8 mouse cellular contexts compared by ENCODE assay signal in genomic region chr11:69913554-69914371, GRCm38 (mm10). TPM values are rescaled to one million over a fixed set of nuclear protein-coding genes. Genes with fewer than 3 reads are reported as not detected.
A peak's percentile ranks its signal among the peaks of the same experiment; 100 is the strongest.
DNase-seq lines count a peak whose midpoint lies in the region; ATAC-seq and TF ChIP-seq lines count a peak whose summit lies in the region.

Gene Gps2 (plus strand): TSS chr11:69913888.

- peak within 1 kb of the TSS; percentile 91 for H3K27ac ChIP-seq in embryonic facial prominence, embryonic 12.5 days
- peak within 1 kb of the TSS; percentile 92 for H3K27ac ChIP-seq in limb, embryonic 10.5 days
- H3K27ac ChIP-seq in midbrain, embryonic 12.5 days (replicated peaks) = peak within 1 kb of the TSS; percentile 87
- peak within 1 kb of the TSS; percentile 51 for H3K27ac ChIP-seq in small intestine, adult 2 months (ENCODE audit: insufficient read depth, low read depth, low read length)

- 1% methylated on average over 61 of the region's 61 CpGs for WGBS in embryonic facial prominence, embryonic 12.5 days
- WGBS in limb, embryonic 10.5 days = 2% methylated on average over 61 of the region's 61 CpGs
- WGBS in midbrain, embryonic 12.5 days = 3% methylated on average over 59 of the region's 61 CpGs
- 1% methylated on average over 61 of the region's 61 CpGs for WGBS in small intestine, adult 2 months

- peak; percentile 74; the same call in 1 of the 2 replicates for ATAC-seq in embryonic facial prominence, embryonic 12.5 days (ENCODE audit: insufficient number of reproducible peaks, insufficient read depth, low FRiP score, low TSS enrichment)
- ATAC-seq in midbrain, embryonic 12.5 days (ENCODE audit: low FRiP score, low read depth) = peak; percentile 84

- H3K4me1 ChIP-seq in embryonic facial prominence, embryonic 12.5 days = peaks cover 32% of the 10 kb centered on the region
- H3K4me1 ChIP-seq in limb, embryonic 10.5 days = peaks cover 46% of the 10 kb centered on the region
- H3K4me1 ChIP-seq in midbrain, embryonic 12.5 days = peaks cover 34% of the 10 kb centered on the region
- H3K4me1 ChIP-seq in small intestine, adult 2 months (ENCODE audit: control insufficient read depth, insufficient read depth, insufficient read length, low read length) = peaks cover 9% of the 10 kb centered on the region

- H3K9me3 ChIP-seq in embryonic facial prominence, embryonic 12.5 days = no peaks in the 10 kb centered on the region
- H3K9me3 ChIP-seq in limb, embryonic 10.5 days (replicated peaks) = no peaks in the 10 kb centered on the region
- H3K9me3 ChIP-seq in midbrain, embryonic 12.5 days = no peaks in the 10 kb centered on the region

- H3K9ac ChIP-seq in embryonic facial prominence, embryonic 12.5 days = peak within 1 kb of the TSS; percentile 85
- H3K9ac ChIP-seq in midbrain, embryonic 12.5 days (replicated peaks) = peak within 1 kb of the TSS; percentile 95

- peak; percentile 55; the same call in 1 of the 2 replicates for TF ChIP-seq POLR2A in small intestine, adult 2 months (IDR thresholded peaks at IDR 0.05; ENCODE audit: low read depth, low read length)

- peak within 1 kb of the TSS; percentile 91 for H3K4me3 ChIP-seq in embryonic facial prominence, embryonic 12.5 days
- H3K4me3 ChIP-seq in limb, embryonic 10.5 days = peak within 1 kb of the TSS; percentile 81
- H3K4me3 ChIP-seq in midbrain, embryonic 12.5 days = peak within 1 kb of the TSS; percentile 92
- peak within 1 kb of the TSS; percentile 92 for H3K4me3 ChIP-seq in small intestine, adult 2 months (ENCODE audit: low read depth, low read length)

- no peak for TF ChIP-seq CTCF in small intestine, adult 2 months (IDR thresholded peaks at IDR 0.05; ENCODE audit: extremely low read depth, insufficient read length, insufficient replicate concordance, low read depth, low read length)

- H3K4me2 ChIP-seq in embryonic facial prominence, embryonic 12.5 days (replicated peaks) = peak within 1 kb of the TSS; percentile 98
- peak within 1 kb of the TSS; percentile 99 for H3K4me2 ChIP-seq in midbrain, embryonic 12.5 days (replicated peaks)

- peaks cover 87% of the 10 kb centered on the region for H3K36me3 ChIP-seq in embryonic facial prominence, embryonic 12.5 days
- peaks cover 92% of the 10 kb centered on the region for H3K36me3 ChIP-seq in limb, embryonic 10.5 days
- H3K36me3 ChIP-seq in midbrain, embryonic 12.5 days = peaks cover 84% of the 10 kb centered on the region
- peaks cover 67% of the 10 kb centered on the region for H3K36me3 ChIP-seq in small intestine, adult 2 months (ENCODE audit: control insufficient read depth, insufficient read depth, low read length)

- no peaks in the 10 kb centered on the region for H3K27me3 ChIP-seq in embryonic facial prominence, embryonic 12.5 days
- H3K27me3 ChIP-seq in limb, embryonic 10.5 days (ENCODE audit: low read depth, poor library complexity, severe bottlenecking) = no peaks in the 10 kb centered on the region
- H3K27me3 ChIP-seq in midbrain, embryonic 12.5 days = no peaks in the 10 kb centered on the region
- H3K27me3 ChIP-seq in small intestine, adult 2 months (ENCODE audit: control insufficient read depth, insufficient read depth, low read length) = no peaks in the 10 kb centered on the region

- peak; percentile 95 for DNase-seq in 3T3-L1 (ENCODE audit: low read depth, low spot score)
- DNase-seq in adrenal gland, postnatal 36 days = peak; percentile 93 to 94
- DNase-seq in heart, adult 11 months = peak; percentile 99
- peak; percentile 94 for DNase-seq in kidney, adult 18-20 months
- peak; percentile 97 for DNase-seq in limb, embryonic 10.5 days (ENCODE audit: low spot score)

RNA-seq across cellular contexts. Expression of gene Gps2, which starts in this region (rescaled TPM):
- total RNA-seq in adrenal gland, postnatal 36 days (2021) = 10 to 100 TPM; 47.1 to 47.6 TPM
- 84.8 and 92.0 TPM in 2 replicates for polyA plus RNA-seq in embryonic facial prominence, embryonic 12.5 days (2016; fragmentation: Nextera tagmentation; extraction: Ambion mirVana)
- 77.7 and 91.6 TPM in 2 replicates for polyA plus RNA-seq in limb, embryonic 10.5 days (2016; fragmentation: Nextera tagmentation; extraction: Ambion mirVana)
- polyA plus RNA-seq in midbrain, embryonic 12.5 days (2016; fragmentation: Nextera tagmentation; extraction: Ambion mirVana) = 93.1 and 97.6 TPM in 2 replicates
- 57.4 and 104 TPM in 2 replicates for polyA plus RNA-seq in small intestine, adult 2 months (2012; rRNA removed)

Comparison
In these comparisons a context has a peak if more than half of its experiments do, and no peak if none do; other contexts are left out.
1. Peak in every context shown above with its lines: DNase-seq, ATAC-seq, H3K4me3 ChIP-seq and H3K27ac ChIP-seq.